Mouse (Mus musculus): ENCODE measurements at regions not wholly inside any gene's neighbourhood (a gene's known extent, or its start where the extent isn't known, plus 50 kb on each side); places are given as distances from the start of the nearest gene placed in this dataset.

DNA sequence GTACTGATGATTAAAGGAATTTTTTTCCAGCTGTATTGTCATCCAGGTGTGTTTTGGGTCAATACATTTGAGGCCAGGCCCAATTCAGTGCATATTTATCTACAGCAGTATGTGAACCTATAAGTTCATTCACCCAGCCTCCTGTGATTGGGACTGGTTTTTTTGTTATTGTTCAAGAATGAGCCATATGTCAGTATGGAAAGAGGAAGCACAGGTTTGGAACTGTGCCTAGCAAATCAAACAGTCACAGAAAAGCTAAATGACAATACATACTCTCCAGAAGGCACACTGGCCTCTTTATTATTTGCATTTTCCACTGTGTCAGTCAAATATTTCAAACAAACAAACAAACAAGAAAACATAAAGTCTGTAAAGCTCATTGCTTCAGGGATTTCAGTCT lies 134.7 kb downstream of the Rnd3 start:
- DNase-seq (ENCODE audit: low spot score in 2 of 2): no peak

DNA sequence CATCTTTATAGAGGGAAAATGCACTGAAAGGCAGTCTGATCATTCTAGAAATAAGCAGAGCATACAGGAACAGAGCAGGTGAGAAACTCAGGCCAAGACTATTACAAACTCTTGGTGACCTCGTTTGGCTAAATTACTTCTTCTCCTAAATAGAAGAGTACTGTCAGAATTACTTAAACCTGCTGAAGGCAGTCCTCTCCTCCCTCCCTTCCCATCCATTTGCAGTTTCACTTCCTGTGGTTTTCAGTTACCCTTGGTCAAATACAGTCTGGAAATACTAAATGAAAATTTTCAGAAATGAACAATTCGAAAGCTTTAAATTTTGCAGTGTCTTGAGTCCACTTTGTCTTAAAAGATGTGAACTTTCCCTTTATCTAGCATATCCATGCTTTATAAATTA lies 135.8 kb downstream of the Rnd3 start:
- DNase-seq (ENCODE audit: low spot score in 2 of 2): no peak

DNA sequence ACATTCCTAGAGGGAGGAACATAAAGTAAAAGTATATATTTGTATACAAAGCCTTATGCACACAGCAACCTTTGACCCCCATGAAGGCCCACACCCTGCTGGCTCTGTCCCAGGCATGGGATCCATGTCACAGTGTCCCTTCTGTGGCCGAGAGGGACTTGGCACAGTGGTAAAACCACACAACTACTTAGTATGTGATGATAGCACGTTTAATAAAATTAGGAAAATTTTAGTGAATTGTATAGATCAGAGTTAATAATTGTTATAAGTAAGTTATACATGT lies 140.7 kb downstream of the Rnd3 start:
- DNase-seq (ENCODE audit: low spot score in 2 of 2): no peak

DNA sequence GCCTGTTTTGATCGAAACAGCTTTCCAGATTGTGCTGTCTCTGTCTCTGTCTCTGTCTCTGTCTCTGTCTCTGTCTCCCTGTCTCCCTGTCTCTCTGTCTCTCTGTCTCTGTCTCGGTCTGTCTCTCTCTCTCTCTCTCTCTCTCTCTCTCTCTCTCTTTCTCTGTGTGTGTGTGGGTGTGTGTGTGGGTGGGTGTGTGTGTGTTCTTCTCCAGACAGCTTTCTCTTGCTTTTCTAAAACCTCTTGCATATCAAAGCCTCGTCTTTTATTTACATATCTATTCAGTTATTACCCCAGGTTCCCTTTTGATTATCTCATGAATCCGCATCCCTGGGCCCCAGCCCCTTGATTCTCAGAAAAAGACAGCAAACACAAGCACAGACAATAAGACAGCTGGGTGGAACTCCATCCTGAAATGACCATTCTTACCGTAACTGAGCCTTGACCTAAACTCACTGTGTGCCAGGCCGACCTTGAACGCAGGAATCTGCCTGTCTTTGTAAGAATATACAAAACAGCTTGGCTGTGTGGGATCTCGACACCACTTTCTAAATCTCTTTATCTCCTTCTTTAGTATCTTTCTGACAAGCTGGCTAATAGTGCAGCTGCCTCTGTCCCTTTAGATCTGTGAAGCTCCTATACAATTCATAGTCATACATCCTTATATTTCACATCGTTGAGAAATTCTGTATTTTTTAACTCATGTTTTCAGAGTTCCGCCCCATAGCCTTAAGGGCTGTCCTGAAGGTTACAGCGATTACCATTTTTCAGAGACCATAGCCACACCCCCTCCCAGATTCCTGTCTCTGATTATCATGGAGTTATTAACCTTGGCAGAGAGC lies 141.3 kb downstream of the Rnd3 start:
- DNase-seq (ENCODE audit: low spot score in 2 of 2): no peak

DNA sequence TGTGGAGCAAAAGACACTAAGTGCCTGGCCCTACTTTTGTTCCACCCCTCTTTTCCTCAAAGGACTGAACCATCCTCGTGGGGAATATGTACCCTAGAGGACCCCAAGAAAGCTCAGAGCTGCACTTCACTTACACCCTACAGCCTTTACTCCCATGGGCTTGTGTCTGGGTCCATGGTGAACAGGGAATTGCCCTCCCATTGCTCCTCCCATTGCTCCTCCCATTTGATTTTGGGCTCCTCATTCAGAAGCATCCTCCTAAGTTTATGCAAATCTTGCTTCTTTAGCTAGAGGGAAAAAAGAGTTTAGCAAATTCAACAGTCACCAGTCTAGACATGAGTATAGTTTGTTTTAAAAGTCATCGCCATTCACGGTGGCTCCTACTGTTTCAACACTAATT lies 142.1 kb downstream of the Rnd3 start:
- DNase-seq (ENCODE audit: low spot score in 2 of 2): no peak

DNA sequence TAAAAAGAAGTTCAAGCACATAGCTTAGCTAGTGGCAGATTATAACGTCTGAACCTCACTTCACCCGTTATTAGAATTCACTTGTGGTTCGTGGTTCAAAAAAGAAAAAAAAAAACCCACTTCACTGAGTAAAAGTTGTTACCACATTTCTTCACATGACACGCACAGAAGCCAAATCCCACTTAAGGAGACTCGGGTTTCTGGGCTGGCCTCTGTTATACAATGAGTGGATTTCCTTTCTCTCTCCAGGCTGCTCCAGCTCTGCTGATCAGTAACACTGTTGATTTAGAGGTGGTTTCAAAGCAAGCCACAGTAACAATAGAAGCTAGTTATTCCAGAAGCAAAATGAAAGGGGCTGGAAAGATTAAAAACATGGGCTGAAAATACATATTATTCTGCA lies 147.4 kb downstream of the Rnd3 start:
- DNase-seq (ENCODE audit: low spot score in 2 of 2): no peak

DNA sequence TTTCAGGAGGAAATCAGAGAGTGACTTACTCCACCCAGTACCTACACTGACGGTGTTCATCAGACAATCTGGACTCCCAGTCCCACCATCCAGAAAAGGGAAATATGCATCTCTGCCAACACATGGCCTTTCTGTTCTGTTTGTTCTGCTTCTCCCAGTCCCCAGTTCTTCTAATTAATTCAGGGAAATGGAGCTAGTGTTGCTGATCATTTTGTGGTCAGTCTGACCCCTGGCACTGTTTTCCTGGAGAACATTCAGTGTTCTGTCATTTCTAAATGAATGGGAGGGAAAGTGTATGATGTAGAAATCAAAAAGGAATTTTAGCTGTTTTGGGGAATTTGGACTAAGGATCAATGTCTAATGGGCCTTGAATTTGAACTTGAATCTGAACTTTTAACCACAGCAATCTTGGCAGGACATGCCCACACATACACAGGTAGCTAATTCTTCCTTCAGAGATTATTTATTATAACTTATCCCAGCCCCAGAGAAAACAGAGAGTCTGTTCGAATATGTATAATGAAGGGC lies 165.0 kb downstream of the Rnd3 start:
- DNase-seq (ENCODE audit: low spot score in 2 of 2): no peak

DNA sequence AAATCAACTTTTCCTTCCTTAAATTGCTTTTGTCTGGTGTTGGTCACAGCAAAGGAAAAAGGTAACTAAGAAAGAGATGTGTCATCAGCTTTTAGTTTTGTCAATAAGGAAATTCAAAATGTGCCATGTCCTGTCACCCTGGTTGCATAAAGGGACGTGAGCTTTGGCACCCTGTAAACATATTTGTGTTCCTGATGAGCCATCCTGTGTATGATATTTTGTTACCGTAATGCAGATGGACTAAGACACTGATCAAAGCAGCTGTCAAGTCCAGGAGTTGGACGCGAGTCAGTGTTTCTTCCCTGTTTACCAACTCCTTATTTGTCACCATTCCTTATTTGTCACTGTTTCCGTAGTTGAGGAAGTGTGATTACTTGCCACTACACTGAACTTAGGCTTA lies 166.3 kb downstream of the Rnd3 start:
- no peak for DNase-seq (ENCODE audit: low spot score in 2 of 2)

DNA sequence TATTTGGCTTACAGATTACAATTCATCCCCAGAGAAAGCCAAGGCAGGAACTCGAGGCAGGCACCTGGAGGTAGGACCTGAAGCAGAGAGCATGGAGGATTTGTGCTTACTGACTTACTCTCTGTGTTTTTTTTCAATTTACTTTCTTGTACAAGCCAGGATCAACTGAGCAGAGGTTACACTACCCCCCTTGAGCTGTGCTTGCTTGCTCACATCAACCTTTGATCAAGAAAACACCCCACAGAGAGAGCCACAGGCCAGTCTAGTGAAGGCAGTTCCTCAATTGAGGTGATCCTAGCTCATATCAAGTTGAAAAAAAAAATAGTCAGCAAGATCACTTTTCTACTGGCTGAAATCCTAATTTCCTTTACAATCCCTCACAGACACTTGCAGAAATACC lies 170.6 kb downstream of the Rnd3 start:
- DNase-seq (ENCODE audit: low spot score in 2 of 2): no peak

DNA sequence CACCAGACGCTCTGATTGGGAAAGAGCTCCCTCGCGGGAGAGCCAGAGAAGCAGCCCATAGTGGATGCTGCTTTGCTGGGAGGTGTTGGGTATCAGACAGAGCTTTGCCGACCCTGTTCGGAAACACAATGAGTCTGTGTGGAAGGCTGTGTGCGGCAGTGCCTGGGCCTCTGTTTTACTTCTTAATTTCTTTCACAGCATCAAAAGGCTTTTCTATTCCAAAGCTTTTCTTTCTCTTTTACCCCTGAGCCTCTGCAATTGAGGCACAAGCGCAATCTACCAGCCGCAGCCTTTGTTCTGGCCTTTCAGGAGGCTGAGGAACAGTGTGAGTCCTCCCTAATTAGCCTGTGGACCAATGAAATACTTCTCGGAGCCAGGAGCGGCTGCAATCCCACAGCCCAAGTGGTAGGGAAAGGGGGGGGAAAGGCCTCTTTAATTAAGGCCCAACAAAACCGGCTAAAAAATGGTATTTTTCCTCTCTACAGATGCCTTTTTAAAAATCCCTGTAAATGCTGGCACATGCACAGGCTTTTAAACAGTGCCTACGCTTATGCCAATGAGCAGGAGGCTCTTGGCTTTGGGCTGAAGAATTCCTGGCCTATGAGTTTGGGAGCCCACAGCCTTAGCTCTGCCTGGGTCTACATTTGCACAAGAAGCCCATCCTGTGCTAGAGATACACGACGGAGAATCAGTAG lies 177.6 kb downstream of the Rnd3 start:
- DNase-seq (ENCODE audit: low spot score in 2 of 2): peak; percentile 44 to 53

DNA sequence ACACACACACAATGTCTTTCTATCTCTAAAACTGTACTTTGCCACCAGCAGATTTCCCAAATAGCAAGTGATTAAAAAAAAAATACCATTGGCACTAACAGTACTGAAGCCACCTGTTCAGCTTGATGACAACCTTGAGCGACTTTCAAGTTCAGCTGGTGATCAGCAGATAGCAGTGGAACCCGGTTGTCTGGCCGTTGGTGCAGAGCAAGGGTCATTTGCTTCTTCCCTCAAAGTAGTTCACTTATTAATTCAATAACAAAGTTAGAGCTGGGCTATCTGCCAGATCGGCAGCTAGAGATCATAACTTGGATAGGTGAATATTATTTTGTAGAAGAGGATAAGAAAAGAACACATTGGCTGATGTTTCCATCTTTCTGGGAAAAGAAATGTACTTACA lies 180.5 kb downstream of the Rnd3 start:
- DNase-seq (ENCODE audit: low spot score in 2 of 2): no peak

DNA sequence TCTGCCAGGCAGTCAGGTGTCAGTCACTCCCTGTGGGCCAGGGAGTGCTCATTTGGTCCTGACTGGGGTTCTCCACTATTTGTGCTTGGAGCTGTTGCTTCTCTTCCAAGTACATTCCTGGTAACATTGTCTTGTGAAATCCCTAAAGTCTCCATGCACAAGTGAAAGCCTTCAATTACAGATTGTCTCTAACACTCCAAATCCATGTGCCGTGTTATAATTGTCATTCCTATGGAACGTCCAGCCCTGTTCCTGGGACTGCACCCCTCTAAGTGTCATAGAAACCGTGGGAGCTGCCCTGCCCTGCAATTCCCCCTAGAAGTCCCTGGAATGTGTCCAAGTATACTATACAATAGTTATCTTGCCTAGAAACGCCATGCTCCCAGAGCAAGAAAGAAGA lies 181.1 kb downstream of the Rnd3 start:
- no peak for DNase-seq (ENCODE audit: low spot score in 2 of 2)

DNA sequence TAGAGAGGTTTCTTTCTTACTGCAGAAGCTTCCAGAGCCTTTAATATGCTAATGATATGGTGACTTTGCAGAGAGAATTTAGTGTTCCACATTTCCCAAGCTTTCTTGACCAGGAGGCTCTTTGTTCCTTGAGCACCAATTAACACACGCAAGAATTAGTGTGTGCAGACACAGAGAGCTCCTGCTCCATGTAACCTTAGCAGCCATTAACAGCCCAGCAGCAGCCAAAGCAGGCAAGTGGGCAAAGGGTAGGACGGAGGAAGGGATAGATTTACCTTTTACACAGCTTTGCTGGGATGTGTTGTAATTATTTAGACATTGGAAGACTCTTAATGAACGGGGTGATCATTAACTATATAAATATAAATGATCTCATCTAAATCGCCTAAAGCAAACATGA lies 181.8 kb downstream of the Rnd3 start:
- DNase-seq (ENCODE audit: low spot score in 2 of 2): no peak

DNA sequence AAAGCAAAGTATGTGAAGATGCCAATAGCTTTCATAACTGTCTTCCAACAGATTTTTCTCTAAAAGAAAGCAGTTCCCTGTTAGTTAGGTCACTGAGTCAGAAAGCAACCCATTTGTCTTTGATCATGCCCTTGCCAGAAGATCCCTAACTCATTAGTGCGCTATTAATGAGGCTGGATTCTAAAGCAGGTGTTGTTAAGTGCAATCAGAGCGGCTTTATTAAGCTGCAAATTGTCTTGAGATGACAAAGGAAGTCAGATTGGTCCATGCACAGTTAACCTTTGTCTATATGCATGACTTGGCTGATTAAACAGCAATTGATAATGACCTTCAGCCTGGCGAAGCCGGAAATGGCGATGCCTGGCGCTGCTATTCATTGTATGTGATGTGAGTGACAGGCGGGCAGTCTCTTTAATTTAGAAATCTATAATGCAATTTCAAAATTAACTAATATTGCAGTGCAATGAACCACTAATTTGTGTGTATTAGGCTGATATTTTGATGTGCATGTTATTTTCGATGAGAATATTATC lies 183.4 kb downstream of the Rnd3 start:
- DNase-seq (ENCODE audit: low spot score in 2 of 2): no peak

DNA sequence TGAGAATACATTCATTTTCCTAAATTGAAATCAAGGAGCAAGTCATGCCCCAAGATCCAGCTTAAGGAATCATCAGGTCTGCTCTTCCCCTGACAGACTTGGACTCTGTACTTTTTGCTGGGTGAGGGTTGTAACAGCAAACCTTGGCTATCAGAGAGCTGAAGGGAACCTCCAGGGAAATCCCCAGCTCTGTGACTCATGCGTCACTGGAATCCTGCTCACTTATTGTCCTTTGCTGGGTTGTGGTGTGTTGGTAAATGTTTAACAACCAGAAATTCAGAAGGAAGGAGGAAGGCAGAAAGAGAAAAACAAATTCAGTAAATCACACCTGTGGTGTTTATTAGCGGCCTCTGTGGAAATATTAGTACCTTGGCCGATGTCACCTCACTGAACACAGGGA lies 184.8 kb downstream of the Rnd3 start:
- DNase-seq (ENCODE audit: low spot score in 2 of 2): no peak

DNA sequence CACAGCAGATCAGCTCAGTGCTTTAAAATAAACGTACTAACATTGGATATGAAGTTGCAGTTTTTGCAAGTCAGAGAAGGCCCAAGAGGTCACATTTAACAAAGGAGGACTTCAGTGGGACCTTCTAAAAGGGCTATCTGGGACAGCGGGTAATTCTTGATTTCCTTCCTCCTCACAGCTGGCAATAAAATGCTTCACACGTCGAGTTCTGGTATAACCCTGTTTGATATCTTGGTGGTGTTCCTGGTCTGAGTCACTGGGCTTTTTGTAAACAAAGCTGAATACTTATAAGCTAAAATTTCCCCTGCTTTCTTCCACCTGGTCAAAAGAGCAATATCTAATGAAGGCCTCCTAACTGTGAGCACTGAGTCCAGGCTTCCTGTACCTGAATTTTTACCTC lies 187.9 kb downstream of the Rnd3 start:
- DNase-seq (ENCODE audit: low spot score in 2 of 2): no peak

DNA sequence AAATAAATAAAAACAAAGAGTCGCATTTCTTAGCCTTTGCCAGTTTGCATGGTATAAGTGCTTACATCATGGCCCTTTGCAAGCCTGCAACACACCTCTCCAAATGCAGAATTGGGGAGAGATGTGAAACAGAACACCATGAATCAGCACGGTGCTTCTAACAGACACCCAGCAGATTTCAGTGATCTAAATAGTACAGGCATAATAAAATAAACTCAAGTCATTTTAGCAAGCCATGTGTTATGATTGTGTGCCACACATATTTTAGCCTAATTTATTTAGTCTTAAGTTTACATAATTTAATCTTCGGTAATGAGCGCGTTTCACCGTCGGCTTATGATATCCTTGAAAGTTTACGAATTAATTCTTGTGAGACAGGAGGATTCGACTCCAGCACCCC lies 189.6 kb downstream of the Rnd3 start:
- DNase-seq (ENCODE audit: low spot score in 2 of 2): no peak

DNA sequence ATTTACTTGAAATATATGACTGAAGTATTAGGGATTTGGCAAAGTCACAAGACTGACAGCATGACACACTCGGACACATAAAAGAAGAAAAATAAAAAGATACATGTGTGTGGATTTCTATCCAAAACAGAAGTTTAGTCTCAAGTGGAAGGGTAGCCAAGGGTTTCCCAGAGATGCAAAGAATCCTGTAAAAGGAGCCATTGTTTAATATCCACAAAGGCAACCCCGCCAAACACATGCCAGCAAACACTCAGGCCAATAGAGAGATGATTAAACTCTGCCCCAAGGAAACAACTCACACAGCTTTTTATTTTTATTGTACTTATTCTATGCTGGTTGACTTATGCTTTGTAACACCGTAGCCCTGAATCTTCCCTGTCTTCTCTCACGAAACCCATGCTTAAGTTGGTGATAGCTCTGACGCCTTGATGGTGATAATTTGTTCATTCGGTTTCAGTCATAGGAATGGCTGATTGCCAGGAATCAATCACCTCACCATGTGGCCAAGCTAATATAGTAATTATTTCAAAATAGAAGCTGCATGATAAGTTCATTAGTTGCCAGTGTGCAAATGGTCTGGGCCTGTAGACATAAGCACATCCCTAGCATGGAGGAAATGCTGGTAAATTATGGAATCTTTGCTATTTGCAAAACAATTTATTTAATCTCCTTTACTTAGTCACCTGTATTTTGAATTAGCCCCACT lies 194.4 kb downstream of the Rnd3 start:
- DNase-seq (ENCODE audit: low spot score in 2 of 2): no peak

DNA sequence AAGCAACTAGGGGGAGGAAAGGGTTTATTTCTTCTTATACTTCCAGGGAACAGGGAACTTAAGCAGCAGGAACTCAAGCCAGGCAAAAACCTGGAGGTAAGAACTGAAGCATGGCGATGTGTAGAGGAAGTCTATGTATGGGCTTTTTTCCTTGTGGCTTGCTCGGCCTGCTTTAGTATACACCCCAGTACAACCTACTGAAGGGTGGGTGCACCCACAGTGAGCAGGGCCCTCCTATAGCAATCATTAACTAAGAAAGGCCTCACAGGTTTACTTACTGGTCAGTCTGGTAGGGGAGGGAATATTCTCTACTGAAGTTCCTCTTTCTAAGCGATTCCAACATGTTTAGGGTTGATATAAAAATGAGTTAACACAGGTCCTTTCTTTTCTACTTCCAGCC lies 197.9 kb downstream of the Rnd3 start:
- DNase-seq (ENCODE audit: low spot score in 2 of 2): no peak

DNA sequence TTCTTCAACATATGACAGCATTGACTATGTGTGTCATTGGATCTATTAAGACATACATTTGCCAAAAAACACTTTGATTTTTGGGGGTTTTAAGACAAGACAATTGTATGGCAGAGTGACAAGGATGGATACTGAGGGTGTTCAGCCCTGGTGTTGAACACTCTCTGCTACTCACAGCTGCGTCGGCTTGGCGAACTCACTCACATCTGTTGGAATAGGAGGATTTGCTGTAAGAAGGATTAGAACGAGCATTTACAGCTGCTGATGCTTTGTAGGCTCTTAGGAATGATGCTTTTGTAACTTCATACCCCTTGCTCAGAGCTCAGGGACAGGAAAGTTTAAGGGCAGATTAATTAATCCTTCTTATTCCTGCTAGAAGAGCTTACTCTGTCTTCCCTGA lies 199.2 kb downstream of the Rnd3 start:
- no peak for DNase-seq (ENCODE audit: low spot score in 2 of 2)

DNA sequence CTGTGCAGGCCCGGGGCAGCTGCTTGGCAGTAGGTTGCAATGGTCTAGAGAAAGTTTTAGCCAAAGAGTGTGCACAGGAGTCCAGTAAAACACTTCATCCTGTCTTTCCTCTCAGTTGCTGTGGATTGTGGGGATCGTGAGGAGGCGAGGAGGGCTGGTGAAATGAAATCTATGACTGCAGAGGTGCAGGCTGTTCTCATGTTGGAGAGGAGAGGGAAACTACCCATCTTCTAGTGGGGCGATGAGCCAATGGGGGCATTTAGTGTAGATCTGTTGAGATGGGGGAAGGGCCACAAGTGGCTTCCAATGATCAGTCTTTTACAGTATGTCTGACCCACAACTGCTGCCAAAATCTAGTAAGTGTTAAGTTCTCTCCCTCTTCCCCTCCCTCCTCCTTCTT lies 203.4 kb downstream of the Rnd3 start:
- no peak for DNase-seq (ENCODE audit: low spot score in 2 of 2)

DNA sequence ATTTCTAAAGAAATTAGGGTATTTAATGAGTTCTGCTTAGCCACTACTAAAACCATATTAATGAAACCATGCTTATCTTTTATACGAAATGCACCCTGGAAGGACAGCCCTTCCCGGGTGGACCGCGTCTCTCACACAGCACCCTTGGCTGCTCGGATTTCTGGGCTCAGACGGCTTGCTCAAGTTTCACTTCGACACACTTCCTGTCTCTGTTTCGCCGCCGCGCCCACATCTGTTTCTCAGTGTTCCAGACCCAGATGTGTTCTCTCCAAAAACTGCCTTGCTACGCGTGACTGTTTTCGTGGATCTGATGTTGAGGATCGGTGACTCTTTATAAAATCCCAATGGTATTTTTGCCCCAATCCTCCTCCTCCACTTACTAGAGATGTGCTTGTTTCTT lies 205.7 kb downstream of the Rnd3 start:
- no peak for DNase-seq (ENCODE audit: low spot score in 2 of 2)

DNA sequence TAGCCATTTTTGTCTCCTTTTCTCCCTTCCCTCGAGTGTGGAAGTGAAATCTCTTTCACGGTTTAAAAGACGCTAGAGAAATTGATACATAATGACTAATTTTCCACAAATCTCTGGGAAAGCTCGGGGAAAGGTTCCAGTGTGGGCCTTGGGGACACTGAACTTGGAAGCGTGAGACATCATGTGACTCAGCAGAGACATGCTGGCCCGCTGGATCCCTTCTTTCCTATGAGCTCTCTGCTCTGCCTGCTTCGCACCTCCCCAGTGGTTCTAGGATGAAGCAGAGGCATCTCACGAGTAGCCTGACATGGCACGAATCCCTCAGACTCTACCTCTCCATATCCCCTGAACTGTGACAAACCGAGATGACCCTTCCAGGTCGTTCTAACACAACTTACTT lies 206.2 kb downstream of the Rnd3 start:
- no peak for DNase-seq (ENCODE audit: low spot score in 2 of 2)
